Mouse (Mus musculus): ENCODE data around the gene Dolpp1.

Gene Dolpp1

GRCm38 (mm10) chr2:30392114-30392576, at the start of gene Dolpp1:
Dolpp1 (plus strand) TSS chr2:30392254.
- DNase-seq = peak; percentile 100

- DNase-seq = peak; percentile 81
Measured at GRCm38 (mm10) chr2:30342544-30342943, 49.5 kb upstream of the Dolpp1 start.

GRCm38 (mm10) chr2:30343601-30344137, 48.4 kb upstream of the Dolpp1 start:
- DNase-seq = peak; percentile 96

GRCm38 (mm10) chr2:30345971-30346676, 45.9 kb upstream of the Dolpp1 start:
- no peak for DNase-seq

- no peak for DNase-seq
Measured at GRCm38 (mm10) chr2:30349196-30349595, 42.9 kb upstream of the Dolpp1 start.

GRCm38 (mm10) chr2:30351149-30351548, 40.9 kb upstream of the Dolpp1 start:
- peak; percentile 96 for DNase-seq

- DNase-seq = no peak
Measured at GRCm38 (mm10) chr2:30355861-30356260, 36.2 kb upstream of the Dolpp1 start.

GRCm38 (mm10) chr2:30356266-30356665, 35.8 kb upstream of the Dolpp1 start:
- DNase-seq = no peak

- DNase-seq = no peak
Measured at GRCm38 (mm10) chr2:30356906-30357305, 35.1 kb upstream of the Dolpp1 start.

- DNase-seq = peak; percentile 96
Measured at GRCm38 (mm10) chr2:30357552-30358510, 34.2 kb upstream of the Dolpp1 start.

- peak; percentile 99 for DNase-seq
Measured at GRCm38 (mm10) chr2:30358533-30359531, 33.2 kb upstream of the Dolpp1 start, which contains the start of gene Sh3glb2. Sh3glb2 (minus strand) TSS chr2:30359337.

GRCm38 (mm10) chr2:30360626-30361025, 31.4 kb upstream of the Dolpp1 start:
- no peak for DNase-seq

- no peak for DNase-seq
Measured at GRCm38 (mm10) chr2:30362865-30363264, 29.2 kb upstream of the Dolpp1 start.

- peak; percentile 100 for DNase-seq
Measured at GRCm38 (mm10) chr2:30363773-30364650, 28.0 kb upstream of the Dolpp1 start, which contains the start of gene Miga2. Miga2 (plus strand) TSS chr2:30364233.

GRCm38 (mm10) chr2:30365281-30366069, 26.6 kb upstream of the Dolpp1 start:
- no peak for DNase-seq

GRCm38 (mm10) chr2:30366203-30366602, 25.9 kb upstream of the Dolpp1 start:
- DNase-seq = no peak

- DNase-seq = no peak
Measured at GRCm38 (mm10) chr2:30371544-30371943, 20.5 kb upstream of the Dolpp1 start.

- no peak for DNase-seq
Measured at GRCm38 (mm10) chr2:30372726-30373125, 19.3 kb upstream of the Dolpp1 start.

GRCm38 (mm10) chr2:30375893-30376292, 16.2 kb upstream of the Dolpp1 start:
- no peak for DNase-seq

- no peak for DNase-seq
Measured at GRCm38 (mm10) chr2:30377721-30378120, 14.3 kb upstream of the Dolpp1 start.

All from heart, adult 11 months (tissue).